Mouse (Mus musculus) layer of hippocampus, postnatal 25 days (tissue): ENCODE measurements around the gene Hirip3. TPM values are rescaled to one million over a fixed set of nuclear protein-coding genes. Genes with fewer than 3 reads are reported as not detected.
A peak's percentile ranks its signal among the peaks of the same experiment; 100 is the strongest.
"Not testable (repeated sequence)": the region's sequence is repeated elsewhere in the genome, so short reads cannot be mapped to it uniquely, and the experiment has no call there.

Experiments used
- DNase-seq, 2 experiments: peaks; one replicate each; pipeline ENCODE4 v3.0.0; 2022; ENCODE audit warnings: mixed read lengths in 2 of 2, low spot score in 1 of 2; ENCODE audit errors: extremely low spot score in 1 of 2
- total RNA-seq, 2 experiments: library from RNA; stranded (reverse); gene quantifications; 2 replicates each; pipeline ENCODE4 v1.2.3; 2021

Hirip3 gene
- total RNA-seq, 2 experiments from 2014 or later = 19.5 to 31.1 TPM

DNA sequence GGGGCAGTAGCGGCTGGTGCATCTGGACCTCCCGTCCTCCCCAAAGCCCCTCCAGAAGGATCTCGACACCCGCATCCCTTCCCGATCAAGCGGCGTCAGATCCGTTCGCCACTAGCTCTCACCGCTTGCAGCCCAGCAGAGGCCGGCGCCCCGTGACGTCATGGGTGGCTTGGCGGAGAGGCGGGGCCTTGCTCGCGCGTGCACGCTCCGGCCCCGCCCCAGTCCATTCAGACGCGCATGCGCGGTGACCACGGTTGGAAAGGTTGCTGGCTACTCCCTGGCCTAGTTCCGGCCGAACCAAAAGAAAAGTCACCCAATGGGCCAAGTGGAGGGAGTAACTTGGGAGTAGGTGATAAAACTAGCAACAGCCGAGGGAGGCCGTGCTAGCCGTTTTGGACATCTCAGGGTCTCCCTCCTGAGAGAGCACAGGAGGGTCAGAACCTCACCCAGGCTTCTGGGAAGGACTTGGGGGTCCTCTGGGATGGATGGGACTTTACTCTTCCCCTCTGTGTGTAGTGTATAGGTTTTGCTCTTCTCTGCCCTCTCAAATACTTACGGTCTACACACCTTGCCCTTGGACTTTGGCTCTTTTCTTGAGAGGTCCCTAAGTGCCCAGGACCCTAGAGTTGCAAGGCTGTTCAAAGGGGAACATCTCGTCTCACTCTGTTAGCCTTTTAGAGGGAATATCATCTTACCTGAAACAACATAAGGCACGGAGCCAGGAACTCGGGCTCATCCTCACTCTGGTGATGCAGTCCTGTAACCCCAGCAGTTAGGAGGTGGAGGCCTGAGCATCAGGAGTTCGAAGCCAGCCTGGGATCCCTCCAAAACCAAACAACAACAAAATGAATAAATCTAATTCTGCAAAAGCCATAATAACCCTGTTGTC, 36.6 kb downstream of the Hirip3 start:
- DNase-seq = peak; percentile 95 to 97

- DNase-seq = not testable (repeated sequence)
Observed at GRCm38 (mm10) chr7:126899781-126900180, 38.0 kb downstream of the Hirip3 start.

DNA sequence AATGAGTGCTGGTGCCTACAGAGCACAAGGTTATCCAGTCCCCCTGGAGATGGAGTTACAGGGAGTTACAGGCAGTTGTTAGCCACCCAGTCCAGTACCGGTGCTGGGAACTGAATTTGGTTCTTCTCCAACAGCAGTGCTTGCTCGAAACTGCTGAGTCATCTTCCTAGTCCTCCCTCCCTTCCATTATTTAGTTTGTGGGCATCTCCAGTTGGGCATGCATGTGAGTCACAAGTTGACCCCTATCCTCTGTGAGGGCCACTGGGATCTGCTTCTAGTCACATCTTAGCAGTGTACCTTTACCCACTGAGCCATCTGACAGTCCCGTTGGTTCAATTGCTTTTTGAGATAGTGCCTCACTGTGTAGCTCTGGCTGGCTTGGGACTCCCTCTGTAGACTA, 43.8 kb downstream of the Hirip3 start:
- no peak for DNase-seq

DNA sequence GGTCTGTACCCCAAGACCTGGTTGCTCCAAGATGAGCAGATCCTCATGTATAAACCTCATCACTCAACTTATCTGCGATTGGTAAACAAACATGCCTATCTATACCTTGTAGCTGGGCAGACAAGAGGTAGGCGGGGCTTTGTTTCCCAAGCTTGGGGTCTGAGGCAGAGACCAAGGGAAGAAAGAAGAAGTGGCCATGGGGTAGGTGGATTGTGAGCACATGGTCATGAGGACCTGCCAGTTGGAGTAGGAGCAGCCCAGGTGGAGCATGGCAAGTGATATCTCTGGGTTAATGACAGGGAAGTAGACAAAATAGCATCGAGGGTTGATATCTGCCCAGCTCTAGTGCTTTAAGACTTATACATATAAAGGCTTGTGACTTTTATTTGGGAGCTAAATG, 53.1 kb downstream of the Hirip3 start:
- DNase-seq = no peak

Other genes starting within 250 kb of the Hirip3 start
- gene Nupr1, start 231.1 kb upstream of the Hirip3 start, total RNA-seq = 1 to 10 TPM; 5.8 to 8.6 TPM
- 10 to 100 TPM; 30.5 to 35.1 TPM for gene Sgf29, start 212.7 kb upstream of the Hirip3 start, total RNA-seq
- gene Sult1a1, start 185.5 kb upstream of the Hirip3 start, total RNA-seq = 10 to 100 TPM in 1 of 2 experiments, 1 to 10 TPM in 1; 9.5 to 11.1 TPM
- 100 to 1,000 TPM; 104 to 112 TPM for gene Bola2, start 166.6 kb upstream of the Hirip3 start, total RNA-seq
- 10 to 100 TPM; 16.4 to 19.4 TPM for gene Slx1b, start 166.2 kb upstream of the Hirip3 start, total RNA-seq
- gene Coro1a, start 154.2 kb upstream of the Hirip3 start, total RNA-seq = 100 to 1,000 TPM; 129 to 139 TPM
- gene Mapk3, start 102.4 kb upstream of the Hirip3 start, total RNA-seq = 100 to 1,000 TPM; 147 to 168 TPM
- gene Gdpd3, start 95.6 kb upstream of the Hirip3 start, total RNA-seq = 1 to 10 TPM; 1.7 to 4.3 TPM
- 100 to 1,000 TPM; 268 to 293 TPM for gene Ypel3, start 85.0 kb upstream of the Hirip3 start, total RNA-seq
- gene Tbx6, start 80.5 kb upstream of the Hirip3 start, total RNA-seq = under 1 TPM; 0.39 to 0.82 TPM
- 10 to 100 TPM; 53.3 to 55.0 TPM for gene Ppp4c, start 69.5 kb upstream of the Hirip3 start, total RNA-seq
- gene Fam57b, start 64.3 kb upstream of the Hirip3 start, total RNA-seq = 10 to 100 TPM; 80.3 to 95.6 TPM
- not detected for gene 4930451I11Rik, start 30.3 kb upstream of the Hirip3 start, total RNA-seq
- 10 to 100 TPM; 15.6 to 16.2 TPM for gene Doc2a, start 14.6 kb upstream of the Hirip3 start, total RNA-seq
- gene Ino80e, start 405 bp downstream of the Hirip3 start, total RNA-seq = 10 to 100 TPM; 50.7 to 51.7 TPM
- 100 to 1,000 TPM; 150 to 163 TPM for gene Taok2, start 22.7 kb downstream of the Hirip3 start, total RNA-seq
- 10 to 100 TPM; 20.2 to 25.5 TPM for gene Tmem219, start 60.9 kb downstream of the Hirip3 start, total RNA-seq
- gene Kctd13, start 66.9 kb downstream of the Hirip3 start, total RNA-seq = 100 to 1,000 TPM; 150 to 160 TPM
- gene Asphd1, start 87.6 kb downstream of the Hirip3 start, total RNA-seq = 10 to 100 TPM; 33.4 to 36.6 TPM
- gene Sez6l2, start 88.6 kb downstream of the Hirip3 start, total RNA-seq = 100 to 1,000 TPM; 411 to 438 TPM
- gene Cdipt, start 113.9 kb downstream of the Hirip3 start, total RNA-seq = 100 to 1,000 TPM; 157 to 177 TPM
- gene Cdiptos, start 114.1 kb downstream of the Hirip3 start, total RNA-seq = not detected
- 1 to 10 TPM; 7.0 to 7.4 TPM for gene Mvp, start 152.6 kb downstream of the Hirip3 start, total RNA-seq
- not detected for gene Pagr1b, start 154.5 kb downstream of the Hirip3 start, total RNA-seq
- gene Pagr1a, start 155.4 kb downstream of the Hirip3 start, total RNA-seq = 10 to 100 TPM; 20.5 to 27.7 TPM
- 10 to 100 TPM; 51.0 to 57.8 TPM for gene Gm42742, start 159.1 kb downstream of the Hirip3 start, total RNA-seq
- gene Prrt2, start 159.2 kb downstream of the Hirip3 start, total RNA-seq = 100 to 1,000 TPM; 226 to 235 TPM
- 100 to 1,000 TPM; 272 to 282 TPM for gene Maz, start 165.1 kb downstream of the Hirip3 start, total RNA-seq
- 1 to 10 TPM; 6.7 to 8.7 TPM for gene Kif22, start 180.5 kb downstream of the Hirip3 start, total RNA-seq
- gene Zg16, start 225.4 kb downstream of the Hirip3 start, total RNA-seq = not detected
- gene AI467606, start 229.4 kb downstream of the Hirip3 start, total RNA-seq = 1 to 10 TPM; 1.2 to 1.5 TPM